Mouse (Mus musculus) forebrain, postnatal 0 days (tissue): Measurements from ENCODE around the gene Tas2r136. TPM values are rescaled to one million over a fixed set of nuclear protein-coding genes. Genes with fewer than 3 reads are reported as not detected.

Experiments used
- ATAC-seq: fragments of 200-750 bp; cut with Nextera tagmentation; 2 replicates; pipeline ENCODE4 v1.8.0; 2017; ENCODE audit warnings: mild to moderate bottlenecking, moderate library complexity
- DNase-seq: peaks from one replicate; pipeline ENCODE4 v3.0.0-alpha.2; 2015
- H3K27ac ChIP-seq: fragments of 300-500 bp; sonication (generic); 2 replicates; pipeline ENCODE4 v1.5.1; 2014; ENCODE audit warnings: low read depth, mild to moderate bottlenecking, antibody characterized with exemption, low read length, moderate library complexity, mixed read lengths
- H3K27me3 ChIP-seq: fragments of 300-500 bp; sonication (generic); 2 replicates; pipeline ENCODE4 v1.6.1; 2014; ENCODE audit warnings: mild to moderate bottlenecking, low read length, mixed read lengths; ENCODE audit not compliant: insufficient read depth
- H3K36me3 ChIP-seq: fragments of 300-500 bp; sonication (generic); 2 replicates; pipeline ENCODE4 v1.6.1; 2014; ENCODE audit warnings: mild to moderate bottlenecking, moderate library complexity; ENCODE audit not compliant: insufficient read depth
- H3K4me1 ChIP-seq: fragments of 300-500 bp; sonication (generic); 2 replicates; pipeline ENCODE4 v1.6.1; 2014; ENCODE audit warnings: antibody characterized with exemption; ENCODE audit not compliant: insufficient read depth
- H3K4me2 ChIP-seq: fragments of 300-500 bp; sonication (generic); 2 replicates; pipeline ENCODE4 v1.6.1; 2014; ENCODE audit warnings: low read depth, mild to moderate bottlenecking, moderate library complexity
- H3K4me3 ChIP-seq: fragments of 300-500 bp; sonication (generic); 2 replicates; pipeline ENCODE4 v1.5.1; 2014; ENCODE audit warnings: low read depth, low read length, mixed read lengths
- H3K9ac ChIP-seq: fragments of 300-500 bp; sonication (generic); 2 replicates; pipeline ENCODE4 v1.6.1; 2014; ENCODE audit warnings: mild to moderate bottlenecking
- H3K9me3 ChIP-seq: fragments of 300-500 bp; sonication (generic); 2 replicates; pipeline ENCODE4 v1.6.1; 2016; ENCODE audit warnings: low read length
- CTCF ChIP-seq: sonication (generic); IDR thresholded peaks from 2 replicates; pipeline ENCODE4 v1.5.1; 2016; ENCODE audit warnings: antibody characterized with exemption, control low read depth, low read depth
- WGBS: fragments of 180-500 bp; shearing (Covaris S2); extraction: QIAGEN DNeasy Blood & Tissue Kit; methylation state at CpG from one replicate; pipeline ENCODE4 v1.1.7; 2014; 5-methylcytosine and 5-hydroxymethylcytosine counted together
- polyA plus RNA-seq: library from polyadenylated mRNA; unstranded; fragments of >200 nt; fragmentation: Nextera tagmentation; extraction: Ambion mirVana; gene quantifications from 2 replicates; pipeline ENCODE4 v1.2.1, GENCODE M21; 2015
- total RNA-seq: library from RNA; depleted of rRNA; stranded (reverse); fragments of >200 nt; gene quantifications from 2 replicates; pipeline ENCODE4 v1.2.3, GENCODE M21; 2014; rRNA removed

Tas2r136 gene
- not detected in 2 replicates for total RNA-seq
- not detected in 2 replicates for polyA plus RNA-seq

- Histone ChIP-seq H3K27me3 (no peaks in the 10 kb centered on the region), H3K4me3 (no peak within 1 kb of the TSS), H3K4me1 (no peaks in the 10 kb centered on the region), H3K27ac (no peak within 1 kb of the TSS), H3K9ac (no peak within 1 kb of the TSS), H3K36me3 (no peaks in the 10 kb centered on the region), H3K9me3 (no peaks in the 10 kb centered on the region), H3K4me2 (no peak within 1 kb of the TSS)
- no peak for DNase-seq
- no peak for ATAC-seq
- no peak for TF ChIP-seq CTCF
Measured at GRCm38 (mm10) chr6:132778062-132778461, at the start of gene Tas2r136. Gene Tas2r136, minus strand, starts transcription at chr6:132778162.

GRCm38 (mm10) chr6:132802518-132802917 lies 24.6 kb upstream of the Tas2r136 start, which contains the start of gene Tas2r117:
Gene Tas2r117, plus strand, starts transcription at chr6:132802818.
- ATAC-seq (no peak), DNase-seq (no peak)
- H3K4me3 ChIP-seq, result no peak within 1 kb of the TSS
- H3K4me2 ChIP-seq, result no peak within 1 kb of the TSS
- no peaks in the 10 kb centered on the region for H3K36me3 ChIP-seq
- no peak within 1 kb of the TSS for H3K27ac ChIP-seq
- no peaks in the 10 kb centered on the region for H3K4me1 ChIP-seq
- WGBS, result 88% methylated on average over 1 of the region's 1 CpGs
- H3K9ac ChIP-seq, result no peak within 1 kb of the TSS
- H3K27me3 ChIP-seq, result no peaks in the 10 kb centered on the region
- H3K9me3 ChIP-seq, result no peaks in the 10 kb centered on the region
- TF ChIP-seq CTCF, result no peak

GRCm38 (mm10) chr6:132795393-132795792 lies 17.4 kb upstream of the Tas2r136 start:
- ATAC-seq, result no peak
- Histone ChIP-seq H3K9me3 (0 out of 2 replicates have a peak, but pooled peaks cover 5% of the 10 kb centered on the region), H3K4me3 (no peak overlapping the region), H3K27ac (no peak overlapping the region), H3K27me3 (no peaks in the 10 kb centered on the region), H3K4me2 (no peak overlapping the region), H3K9ac (no peak overlapping the region), H3K36me3 (no peaks in the 10 kb centered on the region), H3K4me1 (no peaks in the 10 kb centered on the region)
- 54% methylated on average over 1 of the region's 1 CpGs for WGBS
- no peak for DNase-seq
- TF ChIP-seq CTCF, result no peak

GRCm38 (mm10) chr6:132761831-132762230 lies 16.1 kb downstream of the Tas2r136 start, which contains the start of gene Tas2r102:
Gene Tas2r102, plus strand, starts transcription at chr6:132762131.
- WGBS, result 98% methylated on average over 2 of the region's 2 CpGs
- H3K4me3 ChIP-seq, result no peak within 1 kb of the TSS
- no peak within 1 kb of the TSS for H3K9ac ChIP-seq
- DNase-seq, result no peak
- H3K27ac ChIP-seq, result no peak within 1 kb of the TSS
- TF ChIP-seq CTCF, result no peak
- H3K36me3 ChIP-seq, result no peaks in the 10 kb centered on the region
- no peaks in the 10 kb centered on the region for H3K9me3 ChIP-seq
- H3K27me3 ChIP-seq, result no peaks in the 10 kb centered on the region
- ATAC-seq, result no peak
- H3K4me1 ChIP-seq, result no peaks in the 10 kb centered on the region
- no peak within 1 kb of the TSS for H3K4me2 ChIP-seq

GRCm38 (mm10) chr6:132754430-132754829 lies 23.5 kb downstream of the Tas2r136 start, which contains the start of gene Tas2r124:
Gene Tas2r124, plus strand, starts transcription at chr6:132754730.
- 82% methylated on average over 1 of the region's 1 CpGs for WGBS
- Histone ChIP-seq H3K9me3 (no peaks in the 10 kb centered on the region), H3K4me2 (no peak within 1 kb of the TSS), H3K36me3 (no peaks in the 10 kb centered on the region), H3K27me3 (no peaks in the 10 kb centered on the region), H3K27ac (no peak within 1 kb of the TSS), H3K4me1 (no peaks in the 10 kb centered on the region), H3K9ac (no peak within 1 kb of the TSS), H3K4me3 (no peak within 1 kb of the TSS)
- no peak for DNase-seq
- no peak for TF ChIP-seq CTCF
- ATAC-seq, result no peak

GRCm38 (mm10) chr6:132750206-132750605 lies 27.8 kb downstream of the Tas2r136 start:
- no peak overlapping the region for H3K4me2 ChIP-seq
- H3K4me3 ChIP-seq, result no peak overlapping the region
- no peak overlapping the region for H3K9ac ChIP-seq
- WGBS, result 83% methylated on average over 2 of the region's 2 CpGs
- ATAC-seq (no peak), DNase-seq (no peak)
- no peaks in the 10 kb centered on the region for H3K27me3 ChIP-seq
- H3K27ac ChIP-seq, result no peak overlapping the region
- no peaks in the 10 kb centered on the region for H3K36me3 ChIP-seq
- H3K9me3 ChIP-seq, result no peaks in the 10 kb centered on the region
- no peak for TF ChIP-seq CTCF
- no peaks in the 10 kb centered on the region for H3K4me1 ChIP-seq

GRCm38 (mm10) chr6:132737935-132738334 lies 40.0 kb downstream of the Tas2r136 start, which contains the start of gene Tas2r115:
Gene Tas2r115, minus strand, starts transcription at chr6:132738035.
- 68% methylated on average over 2 of the region's 2 CpGs for WGBS
- no peak for ATAC-seq
- TF ChIP-seq CTCF, result no peak

More at GRCm38 (mm10) chr6:132737935-132738334, 40.0 kb downstream of the Tas2r136 start, which contains the start of gene Tas2r115:
- no peak for DNase-seq
- no peak within 1 kb of the TSS for H3K9ac ChIP-seq
- no peaks in the 10 kb centered on the region for H3K36me3 ChIP-seq
- H3K4me1 ChIP-seq, result no peaks in the 10 kb centered on the region
- H3K4me3 ChIP-seq, result no peak within 1 kb of the TSS
- no peaks in the 10 kb centered on the region for H3K27me3 ChIP-seq
- H3K9me3 ChIP-seq, result no peaks in the 10 kb centered on the region
- no peak within 1 kb of the TSS for H3K4me2 ChIP-seq
- no peak within 1 kb of the TSS for H3K27ac ChIP-seq

Other genes with a start within 250 kb of the Tas2r136 start
- not detected in 2 replicates for gene Prh1, start 208.4 kb downstream of the Tas2r136 start, total RNA-seq
- not detected in 2 replicates for gene Prh1, start 208.4 kb downstream of the Tas2r136 start, polyA plus RNA-seq
- not detected in 2 replicates for gene Prp2, start 182.2 kb downstream of the Tas2r136 start, total RNA-seq
- not detected in 2 replicates for gene Prp2, start 182.2 kb downstream of the Tas2r136 start, polyA plus RNA-seq
- not detected in 2 replicates for gene A630073D07Rik, start 126.6 kb downstream of the Tas2r136 start, total RNA-seq
- gene A630073D07Rik, start 126.6 kb downstream of the Tas2r136 start, polyA plus RNA-seq, result not detected in 2 replicates
- not detected in 2 replicates for gene Tas2r120, start 121.2 kb downstream of the Tas2r136 start, total RNA-seq
- not detected in 2 replicates for gene Tas2r120, start 121.2 kb downstream of the Tas2r136 start, polyA plus RNA-seq
- not detected in 2 replicates for gene Tas2r121, start 77.2 kb downstream of the Tas2r136 start, total RNA-seq
- gene Tas2r121, start 77.2 kb downstream of the Tas2r136 start, polyA plus RNA-seq, result not detected in 2 replicates
- not detected in 2 replicates for gene Tas2r122, start 66.2 kb downstream of the Tas2r136 start, total RNA-seq
- not detected in 2 replicates for gene Tas2r122, start 66.2 kb downstream of the Tas2r136 start, polyA plus RNA-seq
- gene Tas2r115, start 40.1 kb downstream of the Tas2r136 start, total RNA-seq, result not detected in 2 replicates
- not detected in 2 replicates for gene Tas2r115, start 40.1 kb downstream of the Tas2r136 start, polyA plus RNA-seq
- gene Tas2r124, start 23.4 kb downstream of the Tas2r136 start, total RNA-seq, result not detected in 2 replicates
- gene Tas2r124, start 23.4 kb downstream of the Tas2r136 start, polyA plus RNA-seq, result not detected in 2 replicates
- not detected in 2 replicates for gene Tas2r102, start 16.0 kb downstream of the Tas2r136 start, total RNA-seq
- gene Tas2r102, start 16.0 kb downstream of the Tas2r136 start, polyA plus RNA-seq, result not detected in 2 replicates
- not detected in 2 replicates for gene Tas2r117, start 24.7 kb upstream of the Tas2r136 start, total RNA-seq
- not detected in 2 replicates for gene Tas2r117, start 24.7 kb upstream of the Tas2r136 start, polyA plus RNA-seq
- not detected in 2 replicates for gene Tas2r123, start 69.0 kb upstream of the Tas2r136 start, total RNA-seq
- gene Tas2r123, start 69.0 kb upstream of the Tas2r136 start, polyA plus RNA-seq, result not detected in 2 replicates
- not detected in 2 replicates for gene Tas2r116, start 77.3 kb upstream of the Tas2r136 start, total RNA-seq
- gene Tas2r116, start 77.3 kb upstream of the Tas2r136 start, polyA plus RNA-seq, result not detected in 2 replicates
- gene Tas2r110, start 89.8 kb upstream of the Tas2r136 start, total RNA-seq, result not detected in 2 replicates
- not detected in 2 replicates for gene Tas2r110, start 89.8 kb upstream of the Tas2r136 start, polyA plus RNA-seq
- not detected in 2 replicates for gene Tas2r113, start 114.8 kb upstream of the Tas2r136 start, total RNA-seq
- not detected in 2 replicates for gene Tas2r113, start 114.8 kb upstream of the Tas2r136 start, polyA plus RNA-seq
- not detected in 2 replicates for gene Tas2r125, start 131.5 kb upstream of the Tas2r136 start, total RNA-seq
- not detected in 2 replicates for gene Tas2r125, start 131.5 kb upstream of the Tas2r136 start, polyA plus RNA-seq
- gene Tas2r129, start 172.9 kb upstream of the Tas2r136 start, total RNA-seq, result not detected in 2 replicates
- gene Tas2r129, start 172.9 kb upstream of the Tas2r136 start, polyA plus RNA-seq, result not detected in 2 replicates
- not detected in 2 replicates for gene Tas2r131, start 179.8 kb upstream of the Tas2r136 start, total RNA-seq
- gene Tas2r131, start 179.8 kb upstream of the Tas2r136 start, polyA plus RNA-seq, result not detected in 2 replicates
- not detected in 2 replicates for gene Tas2r109, start 202.8 kb upstream of the Tas2r136 start, total RNA-seq
- not detected in 2 replicates for gene Tas2r109, start 202.8 kb upstream of the Tas2r136 start, polyA plus RNA-seq